Mouse (Mus musculus) myocyte (in vitro differentiated cells): ENCODE measurements around the gene Vim. TPM values are rescaled to one million over a fixed set of nuclear protein-coding genes. Genes with fewer than 3 reads are reported as not detected.
A peak's percentile ranks its signal among the peaks of the same experiment; 100 is the strongest.

Source experiments
- H3K27me3 ChIP-seq: one replicate; pipeline ENCODE4 v1.6.1; 2011; ENCODE audit not compliant: control insufficient read depth, insufficient read depth, insufficient read length
- H3K36me3 ChIP-seq: one replicate; pipeline ENCODE4 v1.6.1; 2011; ENCODE audit not compliant: control insufficient read depth, insufficient read depth
- H3K4me2 ChIP-seq: one replicate; pipeline ENCODE4 v1.6.1; 2011; ENCODE audit warnings: low read depth, control low read depth
- H3K4me3 ChIP-seq: one replicate; pipeline ENCODE4 v1.5.1; 2011; ENCODE audit warnings: mild to moderate bottlenecking, control low read depth, moderate library complexity
- H3K79me2 ChIP-seq: one replicate; pipeline ENCODE4 v1.6.1; 2011; ENCODE audit not compliant: control insufficient read depth, insufficient read depth
- H3ac ChIP-seq: one replicate; pipeline ENCODE4 v1.6.1; 2011; ENCODE audit not compliant: control insufficient read depth, insufficient read length
- CEBPB ChIP-seq: IDR thresholded peaks from 2 replicates; pipeline ENCODE4 v1.6.1; 2011; ENCODE audit warnings: mild to moderate bottlenecking, moderate library complexity; ENCODE audit not compliant: poor library complexity, insufficient read depth, severe bottlenecking
- E2F4 ChIP-seq: IDR thresholded peaks from one replicate; pipeline ENCODE4 v1.6.1; 2011; ENCODE audit warnings: mild to moderate bottlenecking, control low read depth, moderate library complexity; ENCODE audit not compliant: insufficient read depth
- MAX ChIP-seq: IDR thresholded peaks from one replicate; pipeline ENCODE4 v1.6.1; 2011; ENCODE audit warnings: low read depth, mild to moderate bottlenecking, control low read depth
- MYOD1 ChIP-seq, 3 experiments: IDR thresholded peaks; one replicate each; pipeline ENCODE4 v1.6.1; 2011; ENCODE audit warnings: control low read depth in 2 of 3, low read depth in 2 of 3, mild to moderate bottlenecking in 2 of 3, moderate library complexity in 1 of 3; ENCODE audit not compliant: insufficient read length in 2 of 3, control insufficient read depth in 1 of 3
- MYOG ChIP-seq, 3 experiments: IDR thresholded peaks; one replicate each; pipeline ENCODE4 v1.6.1; 2011; ENCODE audit warnings: control low read depth in 2 of 3, low read depth in 2 of 3, mild to moderate bottlenecking in 2 of 3; ENCODE audit not compliant: insufficient read length in 2 of 3, control insufficient read depth in 1 of 3, insufficient read depth in 1 of 3
- POLR2A ChIP-seq: IDR thresholded peaks from one replicate; pipeline ENCODE4 v1.6.1; 2011; ENCODE audit warnings: low read depth, mild to moderate bottlenecking, control low read depth, moderate library complexity; ENCODE audit not compliant: insufficient read length
- POLR2AphosphoS2 ChIP-seq: IDR thresholded peaks from one replicate; pipeline ENCODE4 v1.6.1; 2011; ENCODE audit warnings: low read depth, control low read depth; ENCODE audit not compliant: insufficient read length
- REST ChIP-seq: IDR thresholded peaks from one replicate; pipeline ENCODE4 v1.6.1; 2011; ENCODE audit warnings: mild to moderate bottlenecking, control low read depth, moderate library complexity; ENCODE audit not compliant: insufficient read depth, insufficient read length
- SRF ChIP-seq: IDR thresholded peaks from one replicate; pipeline ENCODE4 v1.6.1; 2011; ENCODE audit warnings: low read depth; ENCODE audit not compliant: control insufficient read depth, insufficient read length
- TCF12 ChIP-seq: IDR thresholded peaks from one replicate; pipeline ENCODE4 v1.6.1; 2011; ENCODE audit warnings: mild to moderate bottlenecking, control low read depth; ENCODE audit not compliant: poor library complexity, insufficient read depth, severe bottlenecking
- TCF3 ChIP-seq: IDR thresholded peaks from one replicate; pipeline ENCODE4 v1.6.1; 2011; ENCODE audit warnings: low read depth, control low read depth; ENCODE audit not compliant: insufficient read length
- USF1 ChIP-seq: IDR thresholded peaks from one replicate; pipeline ENCODE4 v1.6.1; 2011; ENCODE audit warnings: low read depth, mild to moderate bottlenecking, control low read depth, moderate library complexity
- polyA plus RNA-seq: library from polyadenylated mRNA; unstranded; fragments of >200 nt; fragmentation: generic; extraction: Trizol; gene quantifications from one replicate; pipeline ENCODE4 v1.2.1, GENCODE M21; 2012; ENCODE audit warnings: missing spikeins

Gene Vim
- polyA plus RNA-seq, 1 experiment = 3,783 TPM

DNA sequence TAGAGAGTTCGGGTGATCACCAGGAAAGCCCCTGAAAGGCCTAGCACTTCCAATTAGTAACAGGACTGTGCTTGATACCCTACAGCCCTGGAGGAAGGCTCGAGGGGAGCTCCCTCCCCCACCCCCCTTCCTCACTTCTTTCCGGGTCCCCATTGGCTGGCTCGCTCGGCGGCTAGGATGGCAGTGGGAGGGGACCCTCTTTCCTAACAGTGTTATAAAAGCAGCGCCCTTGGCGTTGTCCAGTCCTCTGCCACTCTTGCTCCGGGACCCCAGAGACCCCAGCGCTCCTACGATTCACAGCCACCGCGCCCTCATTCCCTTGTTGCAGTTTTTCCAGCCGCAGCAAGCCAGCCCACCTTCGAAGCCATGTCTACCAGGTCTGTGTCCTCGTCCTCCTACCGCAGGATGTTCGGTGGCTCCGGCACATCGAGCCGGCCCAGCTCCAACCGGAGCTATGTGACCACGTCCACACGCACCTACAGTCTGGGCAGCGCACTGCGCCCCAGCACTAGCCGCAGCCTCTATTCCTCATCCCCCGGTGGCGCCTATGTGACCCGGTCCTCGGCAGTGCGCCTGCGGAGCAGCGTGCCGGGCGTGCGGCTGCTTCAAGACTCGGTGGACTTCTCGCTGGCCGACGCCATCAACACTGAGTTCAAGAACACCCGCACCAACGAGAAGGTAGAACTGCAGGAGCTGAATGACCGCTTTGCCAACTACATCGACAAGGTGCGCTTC is 506 bp downstream of the Vim start:
- H3K4me2 ChIP-seq = peak overlapping the region; percentile 96
- peak overlapping the region; percentile 68 for H3ac ChIP-seq
- no peaks in the 10 kb centered on the region for H3K27me3 ChIP-seq
- H3K4me3 ChIP-seq = peak overlapping the region; percentile 94
- H3K79me2 ChIP-seq = peaks cover 47% of the 10 kb centered on the region
- peak; percentile 99 for TF ChIP-seq POLR2AphosphoS2
- peak; percentile 27 for TF ChIP-seq REST
- no peak for TF ChIP-seq SRF
- no peak for TF ChIP-seq TCF12
- peak; percentile 87 for TF ChIP-seq POLR2A
- no peak for TF ChIP-seq USF1
- no peak for TF ChIP-seq TCF3
- TF ChIP-seq CEBPB = no peak
- H3K36me3 ChIP-seq = peaks cover 39% of the 10 kb centered on the region

DNA sequence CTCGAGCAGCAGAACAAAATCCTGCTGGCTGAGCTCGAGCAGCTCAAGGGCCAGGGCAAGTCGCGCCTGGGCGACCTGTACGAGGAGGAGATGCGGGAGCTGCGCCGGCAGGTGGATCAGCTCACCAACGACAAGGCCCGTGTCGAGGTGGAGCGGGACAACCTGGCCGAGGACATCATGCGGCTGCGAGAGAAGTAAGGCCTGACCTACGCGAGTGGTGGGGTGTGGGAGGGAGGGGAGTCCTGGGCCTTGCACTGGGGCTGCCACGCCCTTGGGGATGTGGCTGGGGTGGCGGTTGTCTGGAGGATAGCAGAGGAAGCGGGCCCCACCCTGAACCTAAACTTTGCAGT is 1.0 kb downstream of the Vim start:
- TF ChIP-seq CEBPB (no peak), MYOD1 (IDR thresholded peaks at IDR 0.05; ENCODE audit: control insufficient read depth in 1 of 3, insufficient read length in 2 of 3, low read depth in 2 of 3) (no peak), TCF12 (no peak), TCF3 (no peak), USF1 (no peak), SRF (no peak), E2F4 (no peak), POLR2AphosphoS2 (peak; percentile 93), POLR2A (peak; percentile 73), MAX (no peak), MYOG (IDR thresholded peaks at IDR 0.05; ENCODE audit: control insufficient read depth in 1 of 3, insufficient read depth in 1 of 3, insufficient read length in 2 of 3, low read depth in 2 of 3) (peak in 2 of 3 experiments; percentile 36 to 37), REST (no peak)
- Histone ChIP-seq H3K79me2 (peaks cover 52% of the 10 kb centered on the region), H3K4me3 (peak overlapping the region; percentile 94), H3K36me3 (peaks cover 45% of the 10 kb centered on the region), H3K27me3 (no peaks in the 10 kb centered on the region), H3K4me2 (peak overlapping the region; percentile 96), H3ac (peak overlapping the region; percentile 68)

DNA sequence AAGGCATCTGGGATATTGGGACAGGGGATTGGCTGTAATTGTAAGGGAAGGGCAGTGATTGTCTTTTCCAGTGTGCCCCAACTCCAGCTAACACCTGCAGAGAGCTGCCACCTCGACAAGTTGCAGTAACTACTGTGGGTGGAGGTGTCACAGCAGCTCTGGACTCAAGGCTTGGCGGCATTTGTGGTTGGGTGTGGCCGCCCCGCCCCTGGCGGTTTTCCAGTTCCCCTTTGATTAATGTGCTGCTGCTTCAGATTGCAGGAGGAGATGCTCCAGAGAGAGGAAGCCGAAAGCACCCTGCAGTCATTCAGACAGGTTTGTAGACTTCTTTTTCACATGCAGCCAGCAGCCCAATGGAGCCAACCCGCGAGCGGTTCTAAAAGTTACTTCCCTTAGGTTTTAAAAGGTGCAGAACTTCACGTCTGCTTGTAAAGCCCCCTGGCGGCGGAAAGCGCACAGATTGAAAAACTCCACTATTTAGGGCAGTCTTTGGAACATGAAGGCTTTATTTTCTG is 1.6 kb downstream of the Vim start:
- Histone ChIP-seq H3K4me2 (peak overlapping the region; percentile 96), H3K4me3 (peak overlapping the region; percentile 94)

DNA sequence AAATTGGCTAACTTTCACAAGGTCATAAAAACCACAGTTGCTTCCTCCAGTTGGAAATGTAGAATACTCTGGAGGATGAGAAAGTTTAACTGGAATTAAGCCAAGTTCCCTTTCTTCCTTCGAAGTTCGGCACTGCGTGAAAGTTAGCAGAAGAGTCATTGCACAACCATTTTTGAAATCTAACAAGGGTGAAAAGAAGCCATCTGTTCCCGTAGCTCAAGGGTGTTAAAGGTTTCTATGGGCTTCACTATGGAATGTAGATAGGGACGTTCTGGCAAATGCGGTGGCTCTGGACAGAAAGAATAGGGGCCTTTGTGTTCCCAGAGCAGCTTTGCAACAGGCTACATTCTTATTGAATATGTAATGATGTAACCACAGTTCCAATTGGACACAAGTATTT is 2.2 kb downstream of the Vim start:
- peaks cover 53% of the 10 kb centered on the region for H3K79me2 ChIP-seq
- no peak overlapping the region for H3ac ChIP-seq
- no peaks in the 10 kb centered on the region for H3K27me3 ChIP-seq
- TF ChIP-seq CEBPB (peak; percentile 52; the same call in 1 of the 2 replicates), SRF (no peak)
- peaks cover 56% of the 10 kb centered on the region for H3K36me3 ChIP-seq
- peak overlapping the region; percentile 96 for H3K4me2 ChIP-seq
- H3K4me3 ChIP-seq = peak overlapping the region; percentile 94

More for the DNA sequence above, 1.6 kb downstream of the Vim start:
- H3ac ChIP-seq = peak overlapping the region; percentile 68
- TF ChIP-seq TCF3 (no peak), MYOG (IDR thresholded peaks at IDR 0.05; ENCODE audit: control insufficient read depth in 1 of 3, insufficient read depth in 1 of 3, insufficient read length in 2 of 3, low read depth in 2 of 3) (no peak), MYOD1 (IDR thresholded peaks at IDR 0.05; ENCODE audit: control insufficient read depth in 1 of 3, insufficient read length in 2 of 3, low read depth in 2 of 3) (peak in 1 of 3 experiments; percentile 25), USF1 (no peak), POLR2A (peak; percentile 74), TCF12 (no peak), SRF (no peak), REST (no peak), CEBPB (no peak), POLR2AphosphoS2 (peak; percentile 65), MAX (no peak), E2F4 (no peak)
- peaks cover 50% of the 10 kb centered on the region for H3K36me3 ChIP-seq
- no peaks in the 10 kb centered on the region for H3K27me3 ChIP-seq
- H3K79me2 ChIP-seq = peaks cover 53% of the 10 kb centered on the region
